Mouse (Mus musculus): ENCODE measurements around the gene Ccdc69. TPM values are rescaled to one million over a fixed set of nuclear protein-coding genes. Genes with fewer than 3 reads are reported as not detected.
A peak's percentile ranks its signal among the peaks of the same experiment; 100 is the strongest.

Gene Ccdc69
- polyA plus RNA-seq, 1 experiment from 2014 or later = 0.41 TPM

DNA sequence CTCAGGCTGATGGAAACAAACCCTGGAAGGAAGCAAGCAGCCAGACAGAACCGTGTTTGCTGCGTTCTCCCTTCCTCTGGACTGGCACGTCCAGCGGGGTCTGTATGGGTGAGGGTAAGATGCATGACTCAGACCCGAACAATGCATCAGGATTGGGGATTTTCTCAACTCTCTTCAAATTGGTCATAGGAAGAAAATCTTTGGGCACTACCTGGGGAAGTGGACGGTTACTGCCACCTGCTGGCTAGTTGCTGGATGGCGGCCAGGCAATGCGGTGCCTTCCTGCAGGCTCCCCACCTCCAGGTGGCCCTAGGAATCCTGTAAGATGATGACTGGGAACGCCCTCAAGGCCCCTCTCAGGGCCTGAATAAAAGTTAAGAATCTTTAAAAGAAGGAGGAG, 38.3 kb downstream of the Ccdc69 start:
- ATAC-seq (ENCODE audit: low FRiP score) (0 out of 2 replicates have a peak, but pooled peaks have one; percentile 40), DNase-seq (ENCODE audit: low spot score, missing footprints) (peak; percentile 98)
- Histone ChIP-seq H3K9me3 (ENCODE audit: control insufficient read depth, low read length) (no peaks in the 10 kb centered on the region), H3K4me1 (ENCODE audit: control insufficient read depth, insufficient read depth, low read length) (no peaks in the 10 kb centered on the region), H3K36me3 (ENCODE audit: control insufficient read depth, insufficient read depth, low read length) (no peaks in the 10 kb centered on the region), H3K27ac (ENCODE audit: low read depth, low read length) (no peak overlapping the region), H3K4me3 (ENCODE audit: low read depth, low read length) (no peak overlapping the region), H3K4me2 (no peak overlapping the region), H3K9ac (ENCODE audit: low read length) (no peak overlapping the region), H3K27me3 (ENCODE audit: control insufficient read depth, insufficient read depth, low read length) (no peaks in the 10 kb centered on the region; the same call in 1 of the 2 replicates)
- whole genome bisulfite sequencing = 8% methylated on average over 9 of the region's 9 CpGs

DNA sequence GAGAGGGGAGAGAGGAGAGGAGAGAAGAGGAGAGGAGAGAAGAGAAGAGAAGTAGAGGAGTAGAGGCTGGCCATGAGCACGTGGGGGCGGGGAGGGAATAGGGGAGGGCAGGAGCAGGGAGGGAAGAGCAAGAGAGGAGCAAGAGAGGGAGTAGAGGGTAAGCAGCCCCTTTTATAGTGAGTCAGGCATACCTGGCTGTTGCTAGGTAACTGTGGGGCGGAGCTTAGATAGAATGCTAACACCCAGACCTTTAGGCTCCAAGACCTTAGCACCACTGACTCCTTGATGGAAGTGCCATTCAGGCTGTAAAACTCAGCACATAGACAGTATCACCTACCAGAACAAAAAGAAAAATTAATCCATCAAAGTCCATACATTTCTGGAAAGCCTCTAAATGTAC, 41.3 kb downstream of the Ccdc69 start:
- 23% methylated on average over 3 of the region's 3 CpGs for WGBS
- DNase-seq (ENCODE audit: low spot score, missing footprints) (no peak), ATAC-seq (ENCODE audit: low FRiP score) (no peak)
- Histone ChIP-seq H3K27ac (ENCODE audit: low read depth, low read length) (no peak overlapping the region), H3K4me2 (no peak overlapping the region), H3K9me3 (ENCODE audit: control insufficient read depth, low read length) (no peaks in the 10 kb centered on the region), H3K27me3 (ENCODE audit: control insufficient read depth, insufficient read depth, low read length) (peaks cover 6% of the 10 kb centered on the region), H3K4me1 (ENCODE audit: control insufficient read depth, insufficient read depth, low read length) (no peaks in the 10 kb centered on the region; the same call in 1 of the 2 replicates), H3K4me3 (ENCODE audit: low read depth, low read length) (no peak overlapping the region), H3K9ac (ENCODE audit: low read length) (no peak overlapping the region), H3K36me3 (ENCODE audit: control insufficient read depth, insufficient read depth, low read length) (no peaks in the 10 kb centered on the region)

DNA sequence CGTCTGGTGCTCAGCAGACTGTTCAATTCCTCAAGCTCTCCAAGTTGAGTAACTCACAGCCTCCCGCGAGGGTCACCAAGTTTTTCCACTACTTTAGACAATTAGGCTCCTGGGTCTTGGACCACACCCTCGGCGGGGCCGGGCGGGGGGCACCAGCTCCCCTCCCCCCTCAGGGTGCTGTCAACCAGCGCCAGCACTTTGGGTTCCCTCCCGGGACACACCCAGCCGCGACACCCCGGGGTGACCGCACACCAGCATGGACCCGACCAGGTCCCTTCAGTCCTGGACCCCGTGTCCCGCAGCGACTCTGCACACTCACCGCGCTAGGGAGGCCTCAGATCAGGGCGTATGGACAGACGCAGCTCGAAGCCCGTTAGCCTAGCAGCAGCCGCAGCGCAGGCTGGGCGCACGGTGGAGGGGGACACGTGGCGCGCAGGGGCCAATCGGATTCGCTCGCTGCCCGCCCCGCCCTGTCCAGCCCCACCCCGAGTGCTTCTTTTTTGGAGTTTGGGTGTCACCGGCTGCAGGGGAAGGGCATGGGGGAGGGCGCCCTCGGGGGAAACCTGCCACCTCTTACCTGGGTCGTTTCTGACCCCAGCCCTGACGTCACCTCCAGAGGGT, 44.8 kb downstream of the Ccdc69 start, which contains the start of gene Anxa6:
Gene Anxa6, minus strand, starts transcription at position 406 of the 621 bp plus-strand sequence.
- no peaks in the 10 kb centered on the region for H3K9me3 ChIP-seq (ENCODE audit: control insufficient read depth, low read length)
- H3K36me3 ChIP-seq (ENCODE audit: control insufficient read depth, insufficient read depth, low read length) = no peaks in the 10 kb centered on the region
- H3K4me2 ChIP-seq = peak within 1 kb of the TSS; percentile 78
- H3K4me3 ChIP-seq (ENCODE audit: low read depth, low read length) = peak within 1 kb of the TSS; percentile 36
- peaks cover 6% of the 10 kb centered on the region for H3K27me3 ChIP-seq (ENCODE audit: control insufficient read depth, insufficient read depth, low read length)
- WGBS = under 1% methylated on average over 40 of the region's 41 CpGs
- peak within 1 kb of the TSS; percentile 39 for H3K9ac ChIP-seq (ENCODE audit: low read length)
- H3K4me1 ChIP-seq (ENCODE audit: control insufficient read depth, insufficient read depth, low read length) = no peaks in the 10 kb centered on the region; the same call in 1 of the 2 replicates
- peak; percentile 91 for ATAC-seq (ENCODE audit: low FRiP score)
- DNase-seq (ENCODE audit: low spot score, missing footprints) = peak; percentile 92
- H3K27ac ChIP-seq (ENCODE audit: low read depth, low read length) = no peak within 1 kb of the TSS

DNA sequence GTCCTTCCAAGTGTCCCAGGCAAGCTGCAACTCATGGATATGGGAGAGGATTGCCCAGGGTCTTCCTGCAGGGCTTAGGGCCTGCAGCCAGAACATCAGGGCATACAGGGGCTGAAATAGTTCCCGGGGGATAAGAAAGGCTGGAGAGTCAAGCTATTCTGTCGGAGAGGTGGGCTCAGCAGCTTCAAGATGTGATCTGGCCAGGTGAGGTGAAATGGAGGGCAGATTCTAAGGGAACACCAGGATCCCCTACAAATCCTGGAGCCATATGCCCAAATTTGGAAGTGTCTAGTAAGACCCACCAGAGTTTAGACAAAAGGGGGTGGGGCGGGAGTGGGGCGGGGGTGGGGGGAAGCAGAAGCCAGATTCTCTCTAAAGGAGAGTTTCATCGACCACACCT, 45.6 kb downstream of the Ccdc69 start:
- Histone ChIP-seq H3K9me3 (ENCODE audit: control insufficient read depth, low read length) (no peaks in the 10 kb centered on the region), H3K27ac (ENCODE audit: low read depth, low read length) (no peak overlapping the region), H3K36me3 (ENCODE audit: control insufficient read depth, insufficient read depth, low read length) (no peaks in the 10 kb centered on the region), H3K4me3 (ENCODE audit: low read depth, low read length) (peak overlapping the region; percentile 36; the same call in 1 of the 2 replicates), H3K27me3 (ENCODE audit: control insufficient read depth, insufficient read depth, low read length) (peaks cover 6% of the 10 kb centered on the region), H3K4me2 (peak overlapping the region; percentile 6), H3K4me1 (ENCODE audit: control insufficient read depth, insufficient read depth, low read length) (no peaks in the 10 kb centered on the region; the same call in 1 of the 2 replicates), H3K9ac (ENCODE audit: low read length) (no peak overlapping the region)
- ATAC-seq (ENCODE audit: low FRiP score) (no peak), DNase-seq (ENCODE audit: low spot score, missing footprints) (no peak)
- 41% methylated on average over 5 of the region's 5 CpGs for WGBS

DNA sequence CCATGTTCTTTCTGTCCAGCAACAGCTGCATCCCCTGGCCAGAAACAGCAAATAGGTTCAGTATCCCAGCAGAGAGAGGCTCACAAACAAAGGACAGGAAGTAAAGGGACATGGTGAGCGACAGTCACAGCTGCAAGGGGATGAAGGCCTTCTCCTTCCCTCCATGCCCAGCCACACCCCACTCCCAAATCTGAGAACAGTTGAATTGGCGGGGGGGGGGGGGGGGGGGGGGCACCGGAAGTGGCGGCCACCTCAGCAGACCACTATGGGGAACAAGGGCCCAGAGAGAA, 46.0 kb downstream of the Ccdc69 start:
- WGBS = 38% methylated on average over 1 of the region's 4 CpGs
- no peaks in the 10 kb centered on the region for H3K36me3 ChIP-seq (ENCODE audit: control insufficient read depth, insufficient read depth, low read length)
- H3K27ac ChIP-seq (ENCODE audit: low read depth, low read length) = no peak overlapping the region
- H3K4me2 ChIP-seq = peak overlapping the region; percentile 6; the same call in 1 of the 2 replicates
- no peak overlapping the region for H3K4me3 ChIP-seq (ENCODE audit: low read depth, low read length)
- no peak overlapping the region for H3K9ac ChIP-seq (ENCODE audit: low read length)
- H3K27me3 ChIP-seq (ENCODE audit: control insufficient read depth, insufficient read depth, low read length) = peaks cover 6% of the 10 kb centered on the region
- DNase-seq (ENCODE audit: low spot score, missing footprints) (no peak), ATAC-seq (ENCODE audit: low FRiP score) (no peak)
- no peaks in the 10 kb centered on the region for H3K9me3 ChIP-seq (ENCODE audit: control insufficient read depth, low read length)
- H3K4me1 ChIP-seq (ENCODE audit: control insufficient read depth, insufficient read depth, low read length) = no peaks in the 10 kb centered on the region; the same call in 1 of the 2 replicates

DNA sequence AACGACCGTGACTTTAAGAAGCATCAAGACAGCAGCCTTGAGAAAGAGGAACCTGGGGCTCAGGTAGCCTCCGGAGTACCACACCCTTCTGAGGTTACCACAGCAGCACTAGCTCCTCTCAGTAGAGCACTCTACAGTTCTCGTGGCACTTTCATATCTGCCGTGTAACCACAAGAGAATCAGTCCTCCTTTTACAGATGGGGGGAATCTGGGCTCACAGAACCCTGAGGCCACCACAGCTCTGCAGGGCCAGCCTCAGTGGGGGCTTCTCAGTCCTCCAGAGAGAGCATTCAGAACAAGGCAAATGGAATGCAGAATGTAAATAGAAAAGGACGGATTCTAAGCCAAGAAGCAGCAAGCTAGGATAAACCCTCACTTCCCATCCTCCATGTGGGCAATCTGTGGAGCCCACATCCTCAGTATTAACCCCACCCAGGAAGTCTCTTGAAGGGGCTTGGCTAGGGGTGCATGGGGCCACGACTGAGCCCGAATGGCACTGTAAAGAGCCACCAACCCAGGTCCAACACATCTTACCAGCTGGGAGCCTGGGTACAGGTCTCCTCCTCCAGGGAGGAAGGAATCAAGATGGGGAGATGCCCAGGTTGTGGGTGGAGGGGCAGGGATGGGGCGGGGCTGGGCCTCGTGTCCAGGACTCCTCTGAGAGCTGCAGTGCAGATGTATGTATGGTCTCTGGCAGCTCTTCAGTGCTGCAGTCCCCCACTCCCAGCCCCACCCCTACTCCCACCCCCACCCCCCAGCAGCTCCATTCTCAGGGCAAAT, 46.5 kb downstream of the Ccdc69 start:
- Histone ChIP-seq H3K36me3 (ENCODE audit: control insufficient read depth, insufficient read depth, low read length) (no peaks in the 10 kb centered on the region), H3K4me2 (no peak overlapping the region), H3K4me3 (ENCODE audit: low read depth, low read length) (no peak overlapping the region), H3K9me3 (ENCODE audit: control insufficient read depth, low read length) (no peaks in the 10 kb centered on the region), H3K27ac (ENCODE audit: low read depth, low read length) (no peak overlapping the region), H3K4me1 (ENCODE audit: control insufficient read depth, insufficient read depth, low read length) (no peaks in the 10 kb centered on the region; the same call in 1 of the 2 replicates), H3K27me3 (ENCODE audit: control insufficient read depth, insufficient read depth, low read length) (peaks cover 6% of the 10 kb centered on the region), H3K9ac (ENCODE audit: low read length) (no peak overlapping the region)
- WGBS = 57% methylated on average over 10 of the region's 10 CpGs
- ATAC-seq (ENCODE audit: low FRiP score) (peak; percentile 31; the same call in 1 of the 2 replicates), DNase-seq (ENCODE audit: low spot score, missing footprints) (no peak)

DNA sequence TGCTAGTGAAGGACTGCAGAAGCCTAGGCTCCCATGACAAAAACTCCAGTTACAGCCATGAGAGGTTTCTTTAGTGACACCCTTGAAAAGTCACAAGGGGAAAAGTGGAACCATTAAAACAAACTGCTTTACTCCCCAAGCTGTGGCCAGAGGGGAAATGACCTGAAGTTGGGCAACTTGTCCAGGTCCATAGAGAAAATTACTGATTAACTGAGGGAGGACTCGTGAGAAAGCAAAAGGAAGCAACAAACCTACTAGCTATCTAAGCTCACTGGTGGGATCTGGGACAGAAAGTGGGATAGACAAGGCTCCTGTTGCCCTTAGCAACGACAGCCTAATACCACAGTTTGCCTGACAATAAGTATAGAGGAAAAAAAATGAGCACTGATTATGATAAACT, 49.4 kb downstream of the Ccdc69 start:
- H3K4me3 ChIP-seq (ENCODE audit: low read depth, low read length) = no peak overlapping the region
- H3K27me3 ChIP-seq (ENCODE audit: control insufficient read depth, insufficient read depth, low read length) = peaks cover 4% of the 10 kb centered on the region
- no peak overlapping the region for H3K4me2 ChIP-seq
- no peaks in the 10 kb centered on the region for H3K9me3 ChIP-seq (ENCODE audit: control insufficient read depth, low read length)
- H3K36me3 ChIP-seq (ENCODE audit: control insufficient read depth, insufficient read depth, low read length) = no peaks in the 10 kb centered on the region
- ATAC-seq (ENCODE audit: low FRiP score) (no peak), DNase-seq (ENCODE audit: low spot score, missing footprints) (no peak)
- no peak overlapping the region for H3K9ac ChIP-seq (ENCODE audit: low read length)
- H3K27ac ChIP-seq (ENCODE audit: low read depth, low read length) = no peak overlapping the region
- WGBS = 74% methylated on average over 2 of the region's 2 CpGs
- H3K4me1 ChIP-seq (ENCODE audit: control insufficient read depth, insufficient read depth, low read length) = peaks cover 4% of the 10 kb centered on the region

DNA sequence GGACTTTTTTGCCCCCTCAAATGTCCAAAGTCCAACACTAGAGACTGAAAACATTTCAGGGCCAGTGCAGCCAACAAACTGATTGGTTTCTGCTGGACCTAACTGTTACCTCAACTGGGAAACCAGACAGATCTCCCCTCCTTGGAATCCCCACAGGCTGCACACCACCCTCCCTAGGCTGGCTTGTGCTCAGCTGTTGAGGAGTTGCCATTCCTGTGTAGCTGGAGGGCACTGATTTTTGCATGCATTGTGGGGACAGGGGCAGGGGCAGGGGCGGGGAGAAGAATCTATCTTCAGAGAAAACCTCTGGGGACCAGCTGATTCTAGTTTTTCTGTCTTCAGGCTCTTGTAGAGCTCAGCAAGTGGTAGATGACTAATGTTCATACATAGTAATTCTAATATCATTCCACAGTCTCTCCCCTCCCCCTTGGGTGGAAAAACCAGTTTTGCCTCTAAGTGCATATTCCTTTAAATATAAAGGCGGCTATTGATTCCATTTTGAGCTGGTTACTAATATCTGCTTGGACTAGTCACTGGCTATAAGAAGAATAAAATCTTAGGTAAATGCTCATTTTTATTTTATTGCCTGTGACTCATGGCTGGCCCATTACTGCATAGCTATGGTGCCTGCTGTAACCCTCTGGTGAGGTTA, 50.6 kb downstream of the Ccdc69 start:
- 78% methylated on average over 2 of the region's 2 CpGs for WGBS
- DNase-seq (ENCODE audit: low spot score, missing footprints) (no peak), ATAC-seq (ENCODE audit: low FRiP score) (no peak)
- Histone ChIP-seq H3K9me3 (ENCODE audit: control insufficient read depth, low read length) (no peaks in the 10 kb centered on the region), H3K27me3 (ENCODE audit: control insufficient read depth, insufficient read depth, low read length) (no peaks in the 10 kb centered on the region), H3K36me3 (ENCODE audit: control insufficient read depth, insufficient read depth, low read length) (no peaks in the 10 kb centered on the region), H3K27ac (ENCODE audit: low read depth, low read length) (no peak overlapping the region), H3K4me3 (ENCODE audit: low read depth, low read length) (no peak overlapping the region), H3K4me1 (ENCODE audit: control insufficient read depth, insufficient read depth, low read length) (peaks cover 16% of the 10 kb centered on the region), H3K9ac (ENCODE audit: low read length) (no peak overlapping the region), H3K4me2 (no peak overlapping the region)

DNA sequence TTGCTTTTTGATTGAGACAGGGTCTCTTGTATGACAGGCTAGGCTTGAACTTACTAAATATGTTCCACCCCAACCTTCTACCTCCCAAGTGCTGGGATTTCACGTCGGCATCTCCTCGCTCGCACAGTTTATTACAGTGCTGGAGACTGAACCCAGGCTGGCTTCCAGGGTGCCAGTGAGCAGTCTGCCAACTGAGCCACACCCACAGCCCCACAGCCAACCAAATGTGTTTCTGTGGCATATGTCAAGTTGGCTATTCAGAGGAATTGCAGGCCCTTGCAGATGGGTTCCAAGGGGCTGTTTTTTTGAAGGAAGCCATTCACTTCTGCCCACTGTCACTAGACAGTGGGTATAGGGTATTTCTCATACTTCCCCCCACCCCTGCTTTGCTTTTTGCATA, 52.0 kb downstream of the Ccdc69 start:
- peaks cover 21% of the 10 kb centered on the region for H3K4me1 ChIP-seq (ENCODE audit: control insufficient read depth, insufficient read depth, low read length)

More for the DNA sequence above, 52.0 kb downstream of the Ccdc69 start:
- Histone ChIP-seq H3K4me3 (ENCODE audit: low read depth, low read length) (no peak overlapping the region), H3K9ac (ENCODE audit: low read length) (no peak overlapping the region), H3K27ac (ENCODE audit: low read depth, low read length) (no peak overlapping the region), H3K9me3 (ENCODE audit: control insufficient read depth, low read length) (no peaks in the 10 kb centered on the region), H3K36me3 (ENCODE audit: control insufficient read depth, insufficient read depth, low read length) (no peaks in the 10 kb centered on the region), H3K4me2 (no peak overlapping the region), H3K27me3 (ENCODE audit: control insufficient read depth, insufficient read depth, low read length) (no peaks in the 10 kb centered on the region)
- ATAC-seq (ENCODE audit: low FRiP score) (no peak), DNase-seq (ENCODE audit: low spot score, missing footprints) (no peak)
- 95% methylated on average over 4 of the region's 4 CpGs for WGBS

Data from midbrain, embryonic 11.5 days (tissue).